Mouse (Mus musculus) E14TG2a.4 (cell line): ENCODE data around the gene Prickle1.

ENCODE experiments used
- CTCF ChIP-seq: conservative IDR thresholded peaks from 2 replicates; pipeline ENCODE4 v1.5.1; 2014; ENCODE audit warnings: low read length
- NANOG ChIP-seq: IDR thresholded peaks from 2 replicates; pipeline ENCODE4 v1.6.1; 2014; ENCODE audit warnings: borderline replicate concordance, low read length, mixed read lengths

- TF ChIP-seq CTCF (no peak), NANOG (no peak)
Measured at GRCm38 (mm10) chr15:93568911-93569310, 26.8 kb downstream of the Prickle1 start.
